Mouse (Mus musculus) regulatory T cell (primary cell): ENCODE data around the gene Reep6.
"Not testable (repeated sequence)": the region's sequence is repeated elsewhere in the genome, so short reads cannot be mapped to it uniquely, and the experiment has no call there.

Experiments
- in situ Hi-C: fragments of 300-600 bp; cut with MboI, MseI; formaldehyde crosslinking; loops from one replicate; pipeline ENCODE4 v1.15.1; 2025; ENCODE audit warnings: high pct_unique_total_duplicates

Gene Reep6

DNA sequence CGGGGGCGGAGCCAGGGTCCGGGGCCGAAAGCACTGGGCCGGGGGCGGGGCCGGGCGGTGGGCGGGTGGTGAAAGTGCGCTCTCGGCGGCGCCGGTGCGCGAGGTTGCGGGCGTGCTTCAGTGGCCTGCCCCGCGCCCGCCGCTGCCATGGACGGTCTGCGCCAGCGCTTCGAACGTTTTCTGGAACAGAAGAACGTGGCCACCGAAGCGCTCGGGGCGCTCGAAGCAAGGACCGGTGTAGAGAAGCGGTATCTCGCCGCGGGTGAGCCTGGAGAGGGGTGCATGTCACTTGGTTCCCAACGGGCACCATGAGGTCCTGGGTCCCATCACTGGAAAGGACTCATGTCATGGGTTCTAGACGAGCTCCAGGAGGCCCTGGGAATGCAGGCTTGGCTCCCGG, 331 bp downstream of the Reep6 start:
- in situ Hi-C loops, result no loop called here

DNA sequence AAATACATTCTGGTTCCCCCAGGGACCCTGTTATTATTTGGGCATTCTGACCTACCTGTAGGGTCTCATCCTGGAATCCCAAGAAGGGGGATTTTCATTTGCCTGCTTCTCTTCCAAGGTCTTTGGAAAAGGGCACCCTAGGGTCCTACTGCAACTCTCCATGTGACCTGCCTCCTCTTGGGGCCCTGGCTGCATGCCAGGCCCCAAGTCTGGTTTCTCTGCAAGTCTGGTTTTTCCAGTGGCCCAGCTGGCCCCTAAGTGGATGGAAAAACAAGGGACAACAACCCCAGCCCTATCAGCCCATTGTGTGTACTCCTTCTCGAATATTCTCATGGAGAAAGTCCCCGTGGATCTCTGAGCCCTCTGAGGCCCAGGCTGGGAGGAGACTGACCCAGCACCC, 1.1 kb downstream of the Reep6 start:
- in situ Hi-C loops, result no loop called here

DNA sequence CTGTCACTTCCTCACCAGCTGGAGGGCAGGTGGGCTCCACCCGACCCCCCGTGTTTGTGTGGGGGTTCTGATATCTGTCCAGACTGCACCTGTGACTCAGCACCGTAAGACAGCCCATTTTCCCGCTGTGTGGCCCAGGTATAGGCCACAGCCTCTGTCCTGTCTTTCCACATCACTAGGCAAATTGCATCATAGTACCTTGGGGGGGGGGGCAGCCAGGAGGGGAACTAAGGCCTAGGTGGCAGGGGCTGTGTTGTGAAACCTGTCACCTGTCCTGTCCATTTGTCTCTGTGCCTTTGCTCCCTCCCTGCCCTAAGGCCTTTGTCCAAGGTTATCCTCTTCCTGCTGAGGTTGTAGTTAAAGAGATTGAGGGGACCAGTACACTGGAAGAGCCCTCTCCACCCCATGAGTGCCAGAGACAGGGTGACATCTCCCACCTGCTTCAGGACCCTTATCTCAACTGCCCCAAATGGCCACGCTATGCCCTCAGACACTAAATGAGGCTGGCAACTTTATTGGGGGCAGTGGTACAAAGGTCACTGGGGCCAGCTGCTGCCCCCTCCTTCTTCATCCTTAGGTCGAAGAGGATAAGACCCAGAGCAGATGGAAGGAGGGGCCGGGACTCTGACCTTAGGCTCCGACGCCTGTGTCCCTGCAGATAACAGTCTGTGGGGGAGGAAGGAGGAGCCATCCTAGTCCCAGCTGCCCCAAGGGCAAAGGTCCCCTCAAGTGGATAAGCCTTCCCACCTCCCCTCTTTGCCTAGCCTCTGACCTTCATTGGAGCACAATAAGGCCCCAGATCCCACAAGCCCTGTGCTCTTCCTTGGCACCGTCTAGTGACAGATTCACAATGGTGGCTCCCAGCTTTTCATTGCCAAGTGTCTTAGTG, 2.1 kb downstream of the Reep6 start:
- in situ Hi-C loops, result no loop called here

DNA sequence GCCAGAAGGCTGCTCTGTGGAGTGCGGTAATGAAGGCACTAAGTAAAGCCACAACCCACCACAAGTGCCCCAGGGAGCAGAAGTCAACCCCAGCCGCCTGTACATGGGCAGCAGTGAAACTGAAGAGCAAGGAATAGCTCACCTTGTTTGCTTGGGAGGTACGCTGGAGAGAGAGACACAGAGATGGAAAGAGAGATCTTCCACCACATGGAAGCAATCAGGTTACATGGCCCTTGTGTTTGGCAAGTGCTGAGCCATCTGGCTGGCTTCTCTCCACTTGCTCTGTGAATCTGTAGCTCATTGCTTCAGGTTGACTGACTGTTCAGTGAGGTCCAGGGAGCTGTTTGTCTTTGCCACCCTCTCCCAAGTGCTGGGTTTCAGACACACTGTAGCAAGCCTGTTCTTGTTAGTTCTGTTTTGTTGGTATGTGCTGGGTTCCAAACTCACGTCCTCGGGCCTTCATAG, 2.8 kb downstream of the Reep6 start:
- in situ Hi-C loops, result no loop called here

DNA sequence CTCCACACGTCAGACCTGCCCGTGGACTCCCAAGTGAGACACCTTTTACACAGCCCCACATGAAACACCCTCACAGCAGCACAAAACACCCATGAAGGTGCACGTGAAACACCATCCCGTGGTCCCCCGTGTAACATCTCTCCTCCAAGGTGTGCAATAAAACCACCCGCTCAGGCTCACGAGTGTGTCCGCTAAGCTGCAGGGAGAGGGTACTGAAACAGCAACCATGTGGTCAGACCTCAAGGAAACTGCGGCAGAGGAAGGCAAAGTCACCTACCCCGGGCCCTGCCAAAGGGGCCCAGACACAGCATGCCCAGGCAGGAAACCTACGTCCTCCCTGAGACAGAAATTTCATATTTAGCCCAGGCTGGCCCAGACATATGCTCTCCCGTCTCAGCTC, 6.5 kb downstream of the Reep6 start:
- in situ Hi-C loops, result no loop called here

DNA sequence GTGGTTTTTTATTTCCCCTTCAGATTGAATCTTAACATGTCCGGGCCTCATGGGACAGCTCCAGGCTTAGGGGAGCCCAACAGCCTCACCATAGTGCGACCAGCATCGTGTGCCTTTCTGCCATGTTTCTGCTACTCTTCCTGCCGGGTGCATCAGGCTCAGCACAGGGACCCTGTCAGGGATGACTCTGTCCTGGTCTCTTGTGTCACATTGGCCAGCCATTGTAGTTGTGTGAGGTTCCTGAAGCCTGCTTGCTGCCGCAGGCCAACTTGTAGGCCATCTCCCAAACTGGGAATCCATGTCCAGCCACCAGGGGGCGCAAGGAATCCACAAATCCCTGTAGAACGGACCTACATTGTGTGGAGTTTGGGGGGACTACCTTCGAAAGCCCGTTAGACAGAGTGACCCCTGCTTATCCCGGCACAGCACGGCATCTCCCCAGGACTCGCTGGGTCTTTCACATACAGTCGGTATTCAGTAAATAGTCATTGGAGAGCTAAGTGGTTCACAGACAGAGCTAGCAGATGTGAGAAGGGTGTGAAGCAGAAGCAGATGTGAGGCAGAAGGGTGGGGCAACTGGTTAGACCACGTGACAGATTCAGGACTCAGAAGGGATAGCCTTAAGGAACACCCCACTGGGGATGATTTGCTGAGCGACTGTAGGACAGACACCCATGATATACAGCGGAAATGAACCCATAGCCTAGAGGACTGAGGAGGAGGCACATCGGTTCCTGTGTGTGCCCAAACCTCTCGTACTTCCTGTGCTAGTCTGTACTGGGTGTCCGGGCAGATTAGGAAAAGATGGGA, 10.4 kb downstream of the Reep6 start:
- in situ Hi-C loops, result no loop called here

DNA sequence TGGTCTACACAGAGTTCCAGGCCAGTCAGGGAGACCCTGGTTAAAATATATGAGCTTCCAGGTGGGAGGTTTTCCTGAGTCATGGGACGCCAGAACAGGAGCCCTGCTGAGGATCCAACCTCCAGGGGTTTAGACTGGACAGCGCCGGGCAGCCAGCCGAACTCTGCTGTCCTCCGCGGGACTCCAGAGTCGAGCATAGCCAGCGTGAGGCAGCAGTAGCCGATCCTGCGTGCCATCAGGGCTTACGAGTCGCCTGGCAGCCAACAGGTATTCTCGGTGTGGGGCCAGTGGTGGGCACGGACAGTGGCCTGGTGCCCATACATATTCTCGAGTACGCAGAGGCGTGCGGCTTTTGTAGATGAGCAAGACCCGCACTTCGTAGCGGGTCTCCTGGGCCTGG, 11.3 kb downstream of the Reep6 start:
- in situ Hi-C loops, result no loop called here

DNA sequence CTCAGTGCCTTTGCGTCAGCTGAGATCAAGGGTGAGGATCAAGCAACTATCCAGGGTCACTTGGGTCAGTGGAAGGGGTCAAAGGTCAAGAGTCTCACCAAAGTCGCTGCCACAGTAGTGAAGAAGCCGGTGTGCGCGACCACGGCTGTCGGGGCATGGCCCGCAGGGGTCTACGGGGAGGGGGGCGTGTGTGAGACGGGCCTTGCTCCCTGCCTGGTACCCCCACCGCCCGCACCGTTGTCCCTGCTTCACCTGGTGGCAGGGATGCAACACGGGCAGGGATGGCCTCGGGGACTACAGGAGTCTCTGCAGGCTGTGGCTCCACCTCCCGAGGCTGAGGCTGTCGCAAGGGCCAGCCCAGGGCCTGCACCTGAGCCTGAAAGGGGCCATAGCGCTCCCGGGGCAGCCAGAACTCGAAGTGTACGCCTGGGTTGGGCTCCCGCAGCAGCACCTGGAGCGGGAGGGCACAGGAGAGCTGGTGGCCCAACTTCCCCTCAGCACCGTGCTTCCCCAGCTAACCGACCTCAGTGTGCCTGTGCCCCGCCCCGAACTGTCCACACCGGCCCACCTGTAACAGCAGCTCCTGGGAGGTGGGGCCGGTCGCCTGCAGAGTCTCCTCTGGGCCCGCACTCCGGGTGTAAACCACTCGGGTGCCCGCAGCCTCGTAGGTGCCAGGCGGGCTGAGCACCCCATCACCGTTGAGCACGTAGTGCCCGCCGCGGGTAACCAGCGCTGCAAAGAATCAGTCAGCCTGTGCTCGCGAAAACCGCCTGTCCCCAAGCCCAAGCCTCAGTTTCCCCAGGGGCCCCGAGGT, 11.9 kb downstream of the Reep6 start:
- in situ Hi-C loops, result no loop called here

DNA sequence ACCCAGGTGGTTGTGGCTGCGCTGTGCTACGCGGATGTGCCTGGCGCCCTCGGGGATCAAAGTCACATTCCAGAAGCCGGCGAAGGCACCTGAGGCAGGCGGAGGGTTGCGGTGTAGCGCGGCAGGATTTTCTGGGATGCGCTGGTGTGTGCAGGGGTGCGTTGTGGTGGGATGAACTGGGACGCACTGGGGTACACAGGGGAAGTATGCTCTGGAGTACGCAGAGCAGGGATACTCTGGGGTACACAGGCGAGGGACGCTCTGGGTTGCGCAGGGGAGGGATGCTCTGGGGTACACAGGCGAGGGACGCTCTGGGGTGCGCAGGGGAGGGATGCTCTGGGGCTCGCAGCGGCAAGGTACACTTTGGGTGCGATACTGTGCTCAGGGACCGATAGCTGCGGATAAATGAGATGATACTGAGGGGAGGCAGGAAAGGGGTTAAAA, 12.6 kb downstream of the Reep6 start:
- in situ Hi-C loops, result no loop called here

DNA sequence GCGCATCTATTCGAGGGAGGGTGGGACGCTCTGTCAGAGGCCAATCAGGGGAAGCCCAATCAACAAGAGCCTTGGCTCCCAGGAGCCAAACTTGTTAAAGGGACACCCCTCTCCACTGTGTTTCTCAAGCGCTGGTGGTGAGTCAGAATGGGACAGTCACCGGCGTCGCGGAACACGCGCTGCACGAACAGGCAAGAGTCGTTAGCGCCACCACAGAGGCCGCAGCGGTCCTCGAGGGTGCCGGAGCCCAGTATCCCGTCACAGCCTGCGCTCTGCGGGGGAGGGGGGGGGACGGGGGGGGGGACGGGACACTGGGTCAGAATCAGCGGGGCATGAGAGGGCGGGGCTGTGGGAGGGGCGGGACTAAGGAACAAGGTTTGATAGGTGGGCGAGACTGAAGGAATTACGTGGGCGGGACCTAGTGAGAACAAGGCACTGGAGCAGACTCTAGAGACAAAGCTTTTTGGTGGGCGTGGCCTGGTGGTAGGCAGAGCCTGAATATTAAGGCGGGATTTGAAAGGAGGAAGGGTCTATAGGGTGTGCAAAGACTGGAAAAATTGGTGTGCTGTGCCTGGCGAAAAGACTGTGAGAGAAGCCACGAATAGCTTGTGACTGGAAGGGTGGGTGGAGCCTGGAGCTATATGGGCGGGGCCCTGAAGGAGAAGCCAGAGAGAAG, 13.1 kb downstream of the Reep6 start:
- in situ Hi-C loops, result no loop called here

DNA sequence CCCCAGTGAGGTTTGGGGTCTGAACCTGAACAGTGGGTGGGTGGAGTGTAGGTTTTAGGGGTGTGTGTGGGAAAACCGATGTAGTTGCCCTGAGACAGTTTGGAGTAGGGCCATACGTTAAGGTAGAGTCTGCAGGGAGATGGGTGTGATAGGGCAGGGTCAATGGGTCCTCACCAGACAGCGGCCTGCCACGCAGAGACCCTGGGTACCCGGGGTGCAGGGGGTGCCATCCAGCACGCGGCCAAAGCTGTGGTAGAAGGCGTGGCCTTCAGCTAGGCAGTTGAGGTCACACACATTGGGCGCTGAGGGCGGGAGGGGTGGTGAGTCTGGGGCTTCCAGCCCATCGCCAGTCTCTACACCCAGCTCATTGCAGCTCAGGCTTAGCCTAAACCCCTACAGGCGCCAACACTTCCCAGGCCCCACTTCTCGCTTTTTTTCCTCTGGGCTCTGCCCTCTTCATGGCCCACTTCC, 13.7 kb downstream of the Reep6 start:
- in situ Hi-C loops, result no loop called here

DNA sequence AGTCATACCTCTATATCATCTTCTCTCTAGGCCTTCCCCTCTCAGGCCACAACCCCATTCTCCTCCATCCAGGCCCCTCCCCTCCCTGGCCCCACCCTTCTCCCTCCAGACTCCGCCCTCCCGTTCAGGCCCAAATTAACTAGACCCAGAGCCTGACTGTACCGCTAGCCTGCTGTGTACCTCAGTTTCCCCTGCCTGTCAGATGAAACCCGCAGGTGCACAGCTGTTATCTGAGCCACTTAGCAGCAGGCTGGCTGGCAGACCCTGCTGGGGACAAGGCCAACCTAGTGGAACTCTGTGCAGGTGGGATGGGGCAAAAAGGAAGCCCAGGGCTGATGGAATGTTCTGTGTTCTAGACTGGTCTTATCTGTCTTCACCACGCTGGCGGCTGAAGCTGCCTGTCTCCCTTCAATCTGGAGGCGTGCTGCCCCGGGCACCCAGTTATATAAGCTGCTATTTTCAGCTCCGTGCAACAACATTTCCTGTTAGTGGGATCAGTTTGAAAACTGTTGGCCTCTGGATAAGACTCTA, 14.4 kb downstream of the Reep6 start:
- in situ Hi-C loops, result no loop called here

DNA sequence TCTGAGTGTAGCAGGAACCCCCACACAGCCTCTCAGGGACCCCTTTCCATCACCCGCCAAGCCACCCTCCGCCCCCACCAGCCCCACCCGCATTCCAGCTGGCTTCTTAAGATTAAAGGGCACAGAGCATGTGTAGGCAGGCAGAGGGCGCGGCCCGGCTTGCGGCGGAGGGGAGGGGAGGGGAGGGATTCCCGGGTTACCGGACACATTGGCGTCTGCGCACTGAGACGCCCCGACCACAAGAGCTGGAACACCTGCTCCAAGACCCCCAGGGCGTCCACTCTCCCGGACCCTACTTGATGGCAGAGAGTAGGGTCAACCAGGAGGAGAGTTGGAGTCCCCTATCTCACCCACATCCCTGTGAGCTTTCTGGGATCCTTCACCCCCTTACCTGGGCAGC, 15.4 kb downstream of the Reep6 start:
- in situ Hi-C loops, result no loop called here

DNA sequence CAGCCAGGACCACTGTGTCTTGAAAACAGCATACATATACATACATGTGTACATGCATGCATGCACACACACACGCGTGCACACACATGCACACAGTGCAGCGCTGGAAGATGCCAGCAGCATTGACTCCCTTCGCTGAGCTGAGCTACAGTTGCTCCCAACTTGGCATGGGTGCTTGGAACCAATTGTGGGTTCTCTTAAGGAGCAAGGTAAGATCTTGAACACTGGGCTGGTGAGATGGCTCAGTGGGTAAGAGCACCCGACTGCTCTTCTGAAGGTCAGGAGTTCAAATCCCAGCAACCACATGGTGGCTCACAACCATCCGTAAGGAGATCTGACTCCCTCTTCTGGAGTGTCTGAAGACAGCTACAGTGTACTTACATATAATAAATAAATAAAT, 16.2 kb downstream of the Reep6 start:
- in situ Hi-C loops, result not testable (repeated sequence)

DNA sequence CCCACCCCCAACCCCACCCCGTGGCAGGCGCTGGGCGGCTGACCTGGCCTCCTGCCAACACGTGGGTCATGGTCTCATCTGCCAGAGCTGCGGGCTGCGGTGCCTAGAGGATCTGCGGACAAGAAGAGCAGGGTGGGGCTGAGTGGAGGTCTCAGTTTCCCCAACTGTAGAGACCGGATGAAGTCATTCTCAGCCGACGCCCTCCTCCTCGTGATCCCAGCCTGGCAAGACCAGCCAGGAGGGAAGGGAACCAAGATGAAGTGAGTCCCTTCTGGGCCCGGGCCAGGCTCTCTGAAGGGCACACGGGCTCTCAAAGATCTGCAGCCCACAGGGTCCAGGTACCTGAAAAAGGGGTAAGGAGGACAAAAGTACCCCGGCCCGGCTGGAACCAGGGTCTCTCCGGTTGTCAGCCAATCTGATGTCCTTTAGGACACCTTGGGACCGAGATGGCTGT, 17.8 kb downstream of the Reep6 start:
- in situ Hi-C loops, result no loop called here

DNA sequence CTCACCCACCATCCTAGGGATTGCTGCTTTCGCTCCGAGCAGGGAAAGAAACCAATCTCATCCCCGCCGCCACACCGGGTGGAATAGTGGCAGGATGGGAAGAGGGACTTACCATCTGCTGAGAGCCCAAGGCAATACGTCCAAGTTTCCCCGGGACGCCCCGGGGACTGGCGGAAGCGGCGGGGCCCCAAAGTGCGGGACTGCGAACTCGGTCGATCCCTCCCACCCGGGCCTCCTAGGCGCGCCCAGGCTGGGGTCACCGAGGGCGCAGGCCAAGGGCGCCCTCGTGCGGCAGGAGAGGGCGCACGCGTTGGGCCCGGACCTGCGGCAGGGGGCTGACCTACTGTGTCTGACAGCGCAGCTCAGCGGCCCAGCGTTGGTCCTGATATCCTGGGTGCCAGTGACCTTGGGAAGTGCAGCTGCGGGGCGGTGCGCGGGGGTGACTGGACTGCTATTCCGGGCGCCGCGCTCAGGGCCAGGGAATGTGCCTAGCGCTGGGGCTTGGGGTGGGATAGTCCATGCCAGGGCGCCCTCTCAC, 18.6 kb downstream of the Reep6 start, which contains the start of gene Adamtsl5:
Adamtsl5 (minus strand) TSS at position 169 of the 538 bp plus-strand sequence.
- in situ Hi-C loops, result no loop called here

DNA sequence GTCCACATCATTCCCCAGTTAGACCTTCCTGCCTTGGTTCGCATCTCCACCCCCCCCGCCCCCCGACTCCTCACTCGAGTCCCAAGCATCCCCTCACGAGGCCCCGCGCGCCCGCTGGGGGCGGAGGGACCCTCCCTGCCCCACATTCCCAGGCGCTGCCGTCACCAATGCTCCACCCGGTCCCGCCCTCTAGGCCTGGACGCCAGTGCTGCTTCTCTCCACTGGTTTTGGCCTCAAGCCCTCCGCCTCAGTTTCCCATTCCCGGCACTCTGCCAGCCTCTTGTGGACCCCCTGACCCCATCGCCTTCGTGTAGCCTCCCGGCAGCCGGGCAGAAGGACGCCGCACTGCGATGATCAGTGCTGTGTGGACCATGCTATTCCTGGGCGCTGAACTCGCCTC, 19.2 kb downstream of the Reep6 start:
- in situ Hi-C loops, result no loop called here

DNA sequence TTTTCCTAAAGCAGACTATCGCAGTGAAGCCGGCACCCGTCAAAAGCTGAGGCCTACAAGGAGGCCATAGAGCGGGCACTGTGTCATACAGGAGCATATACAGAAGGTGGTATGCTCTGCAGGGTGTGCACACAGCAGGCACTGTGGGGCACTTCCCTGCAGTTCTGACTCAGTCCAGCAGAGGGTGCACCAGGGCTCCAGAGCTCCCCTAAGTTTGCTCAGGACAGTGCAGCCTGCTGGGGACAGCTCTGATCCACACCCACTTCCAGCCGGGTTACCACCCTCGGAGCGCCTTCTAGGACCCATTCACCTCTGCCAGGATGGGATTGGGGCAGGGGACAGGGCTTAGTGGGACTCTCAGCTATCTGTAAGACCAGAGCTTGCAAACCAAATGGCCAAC, 20.5 kb downstream of the Reep6 start:
- in situ Hi-C loops, result no loop called here

DNA sequence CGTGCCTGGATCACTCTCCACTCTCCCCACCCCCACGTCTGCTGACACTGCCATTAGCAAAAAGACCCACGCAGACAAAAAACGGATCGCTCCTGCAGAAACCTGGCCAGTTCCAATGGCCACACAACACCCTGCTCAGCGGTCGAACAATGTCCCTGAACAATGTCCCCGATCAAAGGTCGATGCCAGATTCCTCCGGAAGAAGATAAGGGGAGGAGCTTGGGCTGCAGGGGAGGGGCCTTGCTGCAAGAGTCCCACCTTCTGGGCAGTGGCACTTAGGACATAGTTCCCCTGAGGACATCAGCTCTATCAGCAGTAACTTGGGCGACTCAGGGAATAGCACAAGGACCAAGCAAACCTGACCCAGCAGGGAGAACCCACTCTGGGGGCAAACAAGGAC, 22.1 kb downstream of the Reep6 start:
- in situ Hi-C loops, result no loop called here

DNA sequence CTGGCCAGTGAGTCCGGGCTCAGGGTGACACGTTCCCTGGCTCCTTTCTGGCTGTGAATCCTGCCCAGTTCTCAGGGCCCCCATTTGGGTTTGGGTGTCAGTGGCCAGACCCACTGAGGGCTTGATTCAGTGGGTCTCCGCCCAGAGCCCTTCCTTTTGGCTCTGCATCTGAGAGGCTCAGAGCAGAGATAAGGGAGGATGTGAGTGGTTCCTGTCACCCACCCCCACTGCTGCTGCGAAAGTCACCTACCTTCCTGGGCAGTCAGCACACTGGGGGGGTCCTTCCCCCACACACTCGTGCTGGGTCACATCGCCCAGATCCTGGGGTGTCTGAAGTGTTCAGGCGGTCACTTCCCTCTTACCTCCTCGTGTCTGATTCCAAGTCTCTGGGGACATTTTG, 23.0 kb downstream of the Reep6 start:
- in situ Hi-C loops, result no loop called here
